Mouse (Mus musculus): ENCODE data around the gene Lrguk. TPM values are rescaled to one million over a fixed set of nuclear protein-coding genes. Genes with fewer than 3 reads are reported as not detected.

Lrguk gene
- total RNA-seq, 2 experiments from 2014 or later = 0.43 to 0.60 TPM

DNA sequence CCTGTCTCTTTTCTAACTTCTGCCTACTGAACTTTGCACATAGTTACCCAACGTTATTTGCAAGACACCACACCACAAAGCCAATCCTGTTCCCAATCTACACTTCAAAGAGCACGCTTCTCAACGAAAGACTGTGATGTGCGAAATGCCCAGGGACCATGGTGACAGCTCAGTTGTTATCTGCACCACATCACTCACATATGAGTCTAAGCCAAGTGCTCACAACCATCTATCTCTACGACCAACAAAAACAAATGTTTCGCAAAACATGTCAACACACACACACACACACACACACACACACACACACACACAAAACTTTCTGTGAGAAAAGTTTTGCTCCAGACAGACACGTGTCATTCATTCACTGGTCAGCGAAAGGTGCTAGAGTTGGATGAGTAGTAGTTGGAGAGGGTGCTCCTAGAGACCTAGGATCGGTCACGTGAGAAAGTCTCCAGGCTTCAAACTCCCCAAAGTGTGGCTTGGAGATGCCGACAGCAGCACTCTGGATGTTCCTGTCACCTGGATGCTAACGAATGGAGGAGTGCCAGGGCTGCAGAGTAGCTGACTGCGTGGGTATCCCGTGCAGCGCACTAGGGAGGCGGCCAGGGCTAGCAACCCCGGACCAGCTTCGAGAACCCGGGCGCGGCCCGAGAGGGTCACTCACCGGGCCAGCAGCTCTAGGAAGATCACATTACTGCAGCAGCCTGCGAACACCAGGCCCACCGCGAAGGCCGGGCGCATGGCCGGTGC is 147.0 kb downstream of the Lrguk start:
- no peak for DNase-seq

DNA sequence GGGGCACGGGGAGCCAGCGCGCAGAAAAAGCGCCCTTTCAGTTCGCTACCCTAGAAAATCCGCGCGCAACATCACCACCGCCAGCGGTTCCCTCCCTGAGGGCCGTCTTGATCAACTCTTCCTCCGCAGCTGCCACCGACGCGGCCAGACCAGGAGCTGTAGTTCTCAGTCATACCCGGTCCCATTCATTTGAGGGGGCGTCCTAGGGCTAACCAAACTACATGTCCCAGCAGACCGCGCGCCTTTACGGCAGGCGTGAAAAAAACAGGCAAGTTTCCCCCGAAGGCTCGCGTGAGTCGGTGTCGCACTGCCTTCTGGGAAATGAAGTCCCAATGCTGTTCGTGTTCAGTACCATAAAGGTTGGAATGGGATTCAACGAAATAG is 147.6 kb downstream of the Lrguk start, which contains the start of gene Slc35b4:
Gene Slc35b4, minus strand, starts transcription at position 248 of the 384 bp plus-strand sequence.
- peak; percentile 93 to 94 for DNase-seq

DNA sequence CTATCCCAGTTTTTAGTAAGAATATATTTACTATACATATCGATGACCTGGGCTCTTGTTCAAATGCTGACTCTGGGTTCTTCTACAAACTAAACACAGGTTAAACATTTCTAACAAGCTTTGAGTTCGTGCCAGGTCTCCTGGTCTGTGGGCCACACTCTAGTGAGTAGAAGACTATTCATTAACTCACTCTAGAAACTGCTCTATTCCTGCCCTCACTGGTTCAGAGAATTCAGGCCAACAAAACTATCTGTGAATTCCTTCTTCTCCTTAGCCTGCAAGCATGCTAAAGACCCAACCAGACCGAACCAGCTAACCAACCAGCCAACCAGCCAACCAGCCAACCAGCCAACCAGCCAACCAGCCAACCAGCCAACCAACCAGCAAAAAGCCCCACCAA is 149.8 kb downstream of the Lrguk start:
- DNase-seq = no peak

DNA sequence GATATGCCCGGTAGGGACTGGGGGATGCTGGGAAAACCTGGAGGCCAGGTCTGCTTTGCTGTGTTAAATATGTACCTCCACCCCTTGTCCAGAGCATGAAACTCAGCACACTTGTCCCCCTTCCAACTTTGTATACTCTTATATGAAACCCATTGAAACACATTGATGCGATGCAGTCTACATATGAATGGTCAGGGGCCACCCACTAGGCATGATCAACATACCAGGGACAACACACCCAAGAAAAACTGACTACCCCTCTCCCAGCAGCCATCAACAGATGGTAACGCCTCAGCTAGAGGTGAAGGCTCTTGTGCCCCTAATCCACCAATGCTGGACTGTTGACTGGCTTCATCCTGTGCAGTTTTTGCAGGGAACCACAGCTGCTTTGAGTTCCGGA is 150.7 kb downstream of the Lrguk start:
- DNase-seq = no peak

DNA sequence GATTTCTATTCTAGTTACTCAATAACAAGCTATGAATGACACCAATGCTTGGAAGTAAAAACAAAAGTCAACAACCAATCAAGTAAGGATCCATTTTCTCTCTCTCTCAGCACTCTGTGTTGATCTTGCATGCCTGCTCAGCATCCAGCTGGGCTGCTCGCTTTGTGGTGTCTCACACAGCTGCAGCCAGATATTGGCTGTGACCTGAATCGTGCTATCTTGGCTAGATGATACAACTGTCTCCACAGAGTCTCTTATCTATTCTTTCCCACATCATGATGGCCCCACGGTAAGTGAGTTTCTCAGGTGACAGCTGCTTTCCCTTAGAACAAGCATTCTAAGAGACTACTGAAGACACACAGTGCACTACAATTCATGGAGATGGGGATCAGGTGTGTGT is 152.7 kb downstream of the Lrguk start:
- no peak for DNase-seq

DNA sequence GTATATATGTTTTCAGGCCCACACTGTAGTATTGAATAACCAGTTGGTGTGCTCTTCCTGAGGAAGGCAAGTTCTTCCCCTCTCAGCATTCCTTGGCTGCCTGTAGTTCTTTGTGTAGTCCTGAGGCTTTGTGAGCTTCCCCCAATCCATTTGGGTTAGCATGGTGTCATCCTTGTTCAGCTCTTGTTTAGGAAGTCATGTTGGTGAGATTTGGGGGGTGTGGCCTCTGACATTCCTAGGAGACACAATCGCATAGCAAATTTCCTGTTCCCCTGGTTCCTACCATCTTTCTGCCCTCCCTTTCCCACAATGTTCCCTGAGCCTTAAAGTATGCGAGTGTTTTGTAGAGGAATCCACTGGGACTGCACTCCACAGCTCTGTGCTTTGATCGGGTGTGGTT is 154.1 kb downstream of the Lrguk start:
- no peak for DNase-seq

Other genes starting within 250 kb of the Lrguk start
- 10 to 100 TPM; 33.2 to 36.9 TPM for gene Slc35b4, start 147.7 kb downstream of the Lrguk start, total RNA-seq (2021)

Data from adrenal gland, postnatal 36 days (tissue).